Mouse (Mus musculus) myocyte (in vitro differentiated cells): Measurements from ENCODE around the gene Lyzl4. TPM values are rescaled to one million over a fixed set of nuclear protein-coding genes. Genes with fewer than 3 reads are reported as not detected.
A peak's percentile ranks its signal among the peaks of the same experiment; 100 is the strongest.

Source experiments
- H3K27me3 ChIP-seq: one replicate; pipeline ENCODE4 v1.6.1; 2011; ENCODE audit not compliant: control insufficient read depth, insufficient read depth, insufficient read length
- H3K36me3 ChIP-seq: one replicate; pipeline ENCODE4 v1.6.1; 2011; ENCODE audit not compliant: control insufficient read depth, insufficient read depth
- H3K4me2 ChIP-seq: one replicate; pipeline ENCODE4 v1.6.1; 2011; ENCODE audit warnings: low read depth, control low read depth
- H3K4me3 ChIP-seq: one replicate; pipeline ENCODE4 v1.5.1; 2011; ENCODE audit warnings: mild to moderate bottlenecking, control low read depth, moderate library complexity
- H3K79me2 ChIP-seq: one replicate; pipeline ENCODE4 v1.6.1; 2011; ENCODE audit not compliant: control insufficient read depth, insufficient read depth
- H3ac ChIP-seq: one replicate; pipeline ENCODE4 v1.6.1; 2011; ENCODE audit not compliant: control insufficient read depth, insufficient read length
- CEBPB ChIP-seq: IDR thresholded peaks from 2 replicates; pipeline ENCODE4 v1.6.1; 2011; ENCODE audit warnings: mild to moderate bottlenecking, moderate library complexity; ENCODE audit not compliant: poor library complexity, insufficient read depth, severe bottlenecking
- E2F4 ChIP-seq: IDR thresholded peaks from one replicate; pipeline ENCODE4 v1.6.1; 2011; ENCODE audit warnings: mild to moderate bottlenecking, control low read depth, moderate library complexity; ENCODE audit not compliant: insufficient read depth
- MAX ChIP-seq: IDR thresholded peaks from one replicate; pipeline ENCODE4 v1.6.1; 2011; ENCODE audit warnings: low read depth, mild to moderate bottlenecking, control low read depth
- MYOD1 ChIP-seq, 3 experiments: IDR thresholded peaks; one replicate each; pipeline ENCODE4 v1.6.1; 2011; ENCODE audit warnings: control low read depth in 2 of 3, low read depth in 2 of 3, mild to moderate bottlenecking in 2 of 3, moderate library complexity in 1 of 3; ENCODE audit not compliant: insufficient read length in 2 of 3, control insufficient read depth in 1 of 3
- MYOG ChIP-seq, 3 experiments: IDR thresholded peaks; one replicate each; pipeline ENCODE4 v1.6.1; 2011; ENCODE audit warnings: control low read depth in 2 of 3, low read depth in 2 of 3, mild to moderate bottlenecking in 2 of 3; ENCODE audit not compliant: insufficient read length in 2 of 3, control insufficient read depth in 1 of 3, insufficient read depth in 1 of 3
- POLR2A ChIP-seq: IDR thresholded peaks from one replicate; pipeline ENCODE4 v1.6.1; 2011; ENCODE audit warnings: low read depth, mild to moderate bottlenecking, control low read depth, moderate library complexity; ENCODE audit not compliant: insufficient read length
- POLR2AphosphoS2 ChIP-seq: IDR thresholded peaks from one replicate; pipeline ENCODE4 v1.6.1; 2011; ENCODE audit warnings: low read depth, control low read depth; ENCODE audit not compliant: insufficient read length
- REST ChIP-seq: IDR thresholded peaks from one replicate; pipeline ENCODE4 v1.6.1; 2011; ENCODE audit warnings: mild to moderate bottlenecking, control low read depth, moderate library complexity; ENCODE audit not compliant: insufficient read depth, insufficient read length
- SRF ChIP-seq: IDR thresholded peaks from one replicate; pipeline ENCODE4 v1.6.1; 2011; ENCODE audit warnings: low read depth; ENCODE audit not compliant: control insufficient read depth, insufficient read length
- TCF12 ChIP-seq: IDR thresholded peaks from one replicate; pipeline ENCODE4 v1.6.1; 2011; ENCODE audit warnings: mild to moderate bottlenecking, control low read depth; ENCODE audit not compliant: poor library complexity, insufficient read depth, severe bottlenecking
- TCF3 ChIP-seq: IDR thresholded peaks from one replicate; pipeline ENCODE4 v1.6.1; 2011; ENCODE audit warnings: low read depth, control low read depth; ENCODE audit not compliant: insufficient read length
- USF1 ChIP-seq: IDR thresholded peaks from one replicate; pipeline ENCODE4 v1.6.1; 2011; ENCODE audit warnings: low read depth, mild to moderate bottlenecking, control low read depth, moderate library complexity
- polyA plus RNA-seq: library from polyadenylated mRNA; unstranded; fragments of >200 nt; fragmentation: generic; extraction: Trizol; gene quantifications from one replicate; pipeline ENCODE4 v1.2.1, GENCODE M21; 2012; ENCODE audit warnings: missing spikeins

Lyzl4 gene
- polyA plus RNA-seq, 1 experiment: not detected

DNA sequence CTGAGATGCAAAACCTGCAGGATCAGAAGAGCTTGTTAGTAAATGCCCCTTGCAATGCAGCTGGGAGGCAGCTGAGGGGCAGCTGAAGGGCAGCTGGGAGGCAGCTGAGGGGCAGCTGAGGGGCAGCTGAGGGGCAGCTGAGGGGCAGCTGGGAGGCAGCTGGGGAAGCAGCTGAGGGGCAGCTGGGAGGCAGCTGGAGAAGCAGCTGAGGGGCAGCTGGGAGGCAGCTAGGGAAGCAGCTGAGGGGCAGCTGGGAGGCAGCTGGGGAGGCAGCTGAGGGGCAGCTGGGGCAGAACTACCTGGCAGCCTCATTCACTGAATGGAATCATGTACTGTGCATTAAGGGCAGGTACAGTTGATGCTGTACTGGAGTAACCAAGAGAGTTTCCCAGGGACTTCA is 100.4 kb downstream of the Lyzl4 start:
- TF ChIP-seq POLR2A (no peak), CEBPB (no peak), REST (no peak), MAX (no peak), MYOD1 (IDR thresholded peaks at IDR 0.05; ENCODE audit: control insufficient read depth in 1 of 3, insufficient read length in 2 of 3, low read depth in 2 of 3) (peak in 2 of 3 experiments; percentile 86), USF1 (no peak), SRF (no peak), E2F4 (no peak), TCF12 (peak; percentile 39), MYOG (IDR thresholded peaks at IDR 0.05; ENCODE audit: control insufficient read depth in 1 of 3, insufficient read depth in 1 of 3, insufficient read length in 2 of 3, low read depth in 2 of 3) (peak in 2 of 3 experiments; percentile 66 to 91), TCF3 (peak; percentile 80), POLR2AphosphoS2 (no peak)
- no peak overlapping the region for H3K4me2 ChIP-seq
- H3K4me3 ChIP-seq: no peak overlapping the region
- H3K36me3 ChIP-seq: no peaks in the 10 kb centered on the region
- H3K79me2 ChIP-seq: no peaks in the 10 kb centered on the region
- H3K27me3 ChIP-seq: no peaks in the 10 kb centered on the region
- H3ac ChIP-seq: no peak overlapping the region

- no peak overlapping the region for H3ac ChIP-seq
- no peak for TF ChIP-seq E2F4
- no peak for TF ChIP-seq MYOG (IDR thresholded peaks at IDR 0.05; ENCODE audit: control insufficient read depth in 1 of 3, insufficient read depth in 1 of 3, insufficient read length in 2 of 3, low read depth in 2 of 3)
- TF ChIP-seq USF1: no peak
- no peak for TF ChIP-seq POLR2A
- no peak for TF ChIP-seq REST
- TF ChIP-seq POLR2AphosphoS2: no peak
- no peak for TF ChIP-seq MAX
- no peak for TF ChIP-seq MYOD1 (IDR thresholded peaks at IDR 0.05; ENCODE audit: control insufficient read depth in 1 of 3, insufficient read length in 2 of 3, low read depth in 2 of 3)
- no peak for TF ChIP-seq CEBPB
- H3K79me2 ChIP-seq: no peaks in the 10 kb centered on the region
Observed at GRCm38 (mm10) chr9:121532626-121533025, 109.3 kb downstream of the Lyzl4 start.

GRCm38 (mm10) chr9:121528605-121529357 is 113.1 kb downstream of the Lyzl4 start:
- no peak overlapping the region for H3ac ChIP-seq
- no peaks in the 10 kb centered on the region for H3K79me2 ChIP-seq
- peaks cover 5% of the 10 kb centered on the region for H3K27me3 ChIP-seq
- no peak overlapping the region for H3K4me2 ChIP-seq
- TF ChIP-seq TCF12: no peak
- TF ChIP-seq MAX: no peak
- no peak for TF ChIP-seq SRF
- no peak for TF ChIP-seq MYOG (IDR thresholded peaks at IDR 0.05; ENCODE audit: control insufficient read depth in 1 of 3, insufficient read depth in 1 of 3, insufficient read length in 2 of 3, low read depth in 2 of 3)
- no peak for TF ChIP-seq TCF3
- no peak for TF ChIP-seq REST
- TF ChIP-seq POLR2A: no peak
- no peak for TF ChIP-seq MYOD1 (IDR thresholded peaks at IDR 0.05; ENCODE audit: control insufficient read depth in 1 of 3, insufficient read length in 2 of 3, low read depth in 2 of 3)
- no peak for TF ChIP-seq POLR2AphosphoS2
- no peak for TF ChIP-seq USF1
- no peak for TF ChIP-seq CEBPB
- TF ChIP-seq E2F4: no peak
- H3K4me3 ChIP-seq: no peak overlapping the region
- no peaks in the 10 kb centered on the region for H3K36me3 ChIP-seq

More at GRCm38 (mm10) chr9:121532626-121533025, 109.3 kb downstream of the Lyzl4 start:
- Histone ChIP-seq H3K27me3 (peaks cover 5% of the 10 kb centered on the region), H3K4me2 (no peak overlapping the region), H3K36me3 (no peaks in the 10 kb centered on the region), H3K4me3 (no peak overlapping the region)

Other genes with a start within 250 kb of the Lyzl4 start
- 0.10 TPM for gene Cck, start 146.4 kb downstream of the Lyzl4 start, polyA plus RNA-seq
- 0.29 TPM for gene Vipr1, start 620 bp upstream of the Lyzl4 start, polyA plus RNA-seq
- 6.2 TPM for gene Sec22c, start 63.4 kb upstream of the Lyzl4 start, polyA plus RNA-seq
- 81.5 TPM for gene Ss18l2, start 68.2 kb upstream of the Lyzl4 start, polyA plus RNA-seq
- 9.0 TPM for gene Nktr, start 77.1 kb upstream of the Lyzl4 start, polyA plus RNA-seq
- gene Zfp651, start 117.2 kb upstream of the Lyzl4 start, polyA plus RNA-seq: 47.0 TPM
- 70.4 TPM for gene Klhl40, start 135.5 kb upstream of the Lyzl4 start, polyA plus RNA-seq
- gene Hhatl, start 150.4 kb upstream of the Lyzl4 start, polyA plus RNA-seq: 1.9 TPM
- gene Ccdc13, start 197.4 kb upstream of the Lyzl4 start, polyA plus RNA-seq: 0.01 TPM
- gene Higd1a, start 216.3 kb upstream of the Lyzl4 start, polyA plus RNA-seq: 115 TPM